Mouse (Mus musculus): Measurements from ENCODE around the gene Srd5a3.

Gene Srd5a3

DNA sequence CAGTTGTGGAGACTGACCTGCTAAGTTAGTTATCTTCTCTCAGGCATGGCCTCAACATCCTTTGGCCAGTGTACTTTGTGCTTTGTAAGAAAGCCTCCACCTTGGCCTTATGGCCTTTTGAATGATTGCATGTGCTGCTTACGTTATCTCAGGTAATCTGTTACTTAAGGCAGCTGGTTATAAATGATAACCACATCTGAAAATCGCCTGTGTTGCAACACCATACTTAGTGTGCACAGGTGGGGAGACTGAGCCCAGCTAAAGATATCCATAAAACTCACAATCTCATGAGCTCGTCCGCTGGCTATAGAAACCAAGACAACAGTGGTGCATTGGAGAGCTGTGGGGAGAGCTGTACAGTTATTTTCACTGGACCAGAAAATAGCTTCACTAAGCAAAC is 50.5 kb downstream of the Srd5a3 start:
- no peak for DNase-seq (ENCODE audit: low read depth, low spot score)

DNA sequence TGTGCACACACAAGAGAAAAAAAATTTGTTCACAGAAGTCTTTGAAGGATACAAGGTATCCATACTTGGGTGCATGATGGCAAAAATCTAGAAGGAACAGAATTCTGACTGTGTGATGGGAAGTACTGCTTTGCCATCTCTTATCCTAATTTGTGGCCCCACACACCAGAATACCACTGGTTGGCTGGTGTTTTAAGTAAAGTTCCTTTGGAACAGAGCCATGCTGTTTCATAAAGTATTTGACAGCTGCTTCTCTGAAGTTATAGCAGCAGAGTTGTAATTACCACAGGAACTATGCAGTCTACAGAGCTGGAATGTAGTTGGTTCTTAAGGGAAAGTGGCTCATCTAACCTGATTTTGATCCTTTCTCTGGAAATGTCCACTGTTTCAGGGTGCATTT is 53.0 kb downstream of the Srd5a3 start:
- DNase-seq (ENCODE audit: low read depth, low spot score), result no peak

DNA sequence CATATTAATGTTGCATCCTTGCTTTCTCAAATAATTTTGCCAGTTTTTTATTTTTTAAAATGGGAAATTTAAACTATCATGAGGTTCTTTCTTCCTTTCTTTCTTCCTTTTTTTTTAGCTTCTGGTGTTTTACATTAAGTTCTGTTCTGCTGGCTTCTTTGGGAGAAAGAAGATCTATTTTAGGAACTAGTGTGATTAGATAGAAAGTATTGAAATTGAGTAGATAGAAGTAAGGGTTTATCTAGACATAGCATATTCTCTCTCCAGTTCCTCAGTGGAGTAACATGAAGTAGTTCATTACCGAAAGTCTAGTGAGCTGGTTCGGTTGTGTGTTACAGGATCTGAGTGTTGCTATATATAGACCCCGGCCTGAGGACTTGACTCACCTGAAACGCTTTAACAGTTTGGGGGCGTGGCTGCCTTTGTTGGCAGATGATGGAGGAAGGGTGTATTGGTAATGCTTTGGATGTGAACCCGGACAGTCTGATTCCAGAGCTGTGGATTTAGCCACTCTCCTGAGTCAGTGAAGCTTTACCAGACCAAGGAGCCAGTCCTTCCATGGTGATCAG is 54.4 kb downstream of the Srd5a3 start:
- no peak for DNase-seq (ENCODE audit: low read depth, low spot score)

DNA sequence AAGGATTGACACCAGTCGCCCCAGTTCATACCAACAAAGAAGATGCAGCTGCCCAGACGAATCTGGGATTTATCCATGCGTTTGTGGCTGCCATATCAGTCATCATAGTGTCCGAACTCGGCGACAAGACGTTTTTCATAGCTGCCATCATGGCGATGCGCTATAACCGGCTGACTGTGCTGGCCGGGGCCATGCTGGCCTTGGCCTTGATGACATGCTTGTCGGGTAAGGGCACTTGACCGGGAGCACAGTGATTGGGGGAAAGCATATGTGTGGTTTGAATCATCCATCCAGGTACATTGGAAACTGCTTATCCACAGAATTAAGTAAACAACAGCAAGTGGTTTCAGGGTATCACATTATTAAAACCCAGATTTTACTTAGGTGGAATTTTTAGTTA is 59.3 kb downstream of the Srd5a3 start:
- DNase-seq (ENCODE audit: low read depth, low spot score), result no peak

DNA sequence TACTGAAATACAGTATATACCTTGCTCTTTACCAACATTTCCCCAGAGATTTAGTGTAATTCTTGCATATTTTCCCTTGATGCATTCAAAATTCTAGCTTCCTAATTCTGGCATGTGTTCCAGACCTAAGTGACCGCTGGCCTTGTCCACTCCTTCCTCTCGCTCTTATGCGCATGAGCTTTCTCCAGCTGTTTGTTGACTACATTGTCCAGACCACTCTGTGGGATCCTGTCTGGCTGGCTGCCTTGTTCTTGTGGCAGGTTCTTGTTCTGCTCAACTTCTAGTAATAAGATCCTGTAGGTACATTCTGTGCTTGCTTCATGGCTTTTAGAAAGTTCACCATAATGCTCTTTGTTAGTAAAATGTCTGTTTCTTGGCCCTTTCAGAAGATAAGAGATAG is 63.1 kb downstream of the Srd5a3 start:
- DNase-seq (ENCODE audit: low read depth, low spot score), result no peak

Measured in retina, postnatal 7 days (tissue).